Mouse (Mus musculus): ENCODE measurements around the gene Asap2. TPM values are rescaled to one million over a fixed set of nuclear protein-coding genes. Genes with fewer than 3 reads are reported as not detected.

The Asap2 gene
- total RNA-seq, 1 experiment from 2014 or later: 1.3 TPM

DNA sequence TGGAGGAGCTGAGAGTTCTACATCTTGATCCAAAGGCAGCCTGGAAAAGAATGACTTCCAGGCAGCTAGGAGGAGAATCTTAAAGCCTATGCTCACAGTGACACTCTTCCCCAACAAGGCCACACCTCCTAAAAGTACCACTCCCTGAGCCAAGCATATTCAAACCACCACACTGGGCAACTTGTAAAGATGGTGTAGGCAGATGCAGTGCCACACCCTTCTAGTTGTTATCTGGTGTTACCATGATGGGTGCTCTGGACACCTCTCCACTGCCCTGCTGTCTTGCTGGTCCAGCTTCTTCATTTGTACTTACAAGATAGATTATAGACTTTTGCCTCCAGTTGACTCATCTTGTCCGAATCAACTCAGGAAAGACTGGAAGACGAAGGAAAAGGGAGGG lies 201.3 kb downstream of the Asap2 start:
- no peak for ATAC-seq (replicated peaks; ENCODE audit: insufficient number of reproducible peaks, low FRiP score, low TSS enrichment, poor library complexity, severe bottlenecking)

DNA sequence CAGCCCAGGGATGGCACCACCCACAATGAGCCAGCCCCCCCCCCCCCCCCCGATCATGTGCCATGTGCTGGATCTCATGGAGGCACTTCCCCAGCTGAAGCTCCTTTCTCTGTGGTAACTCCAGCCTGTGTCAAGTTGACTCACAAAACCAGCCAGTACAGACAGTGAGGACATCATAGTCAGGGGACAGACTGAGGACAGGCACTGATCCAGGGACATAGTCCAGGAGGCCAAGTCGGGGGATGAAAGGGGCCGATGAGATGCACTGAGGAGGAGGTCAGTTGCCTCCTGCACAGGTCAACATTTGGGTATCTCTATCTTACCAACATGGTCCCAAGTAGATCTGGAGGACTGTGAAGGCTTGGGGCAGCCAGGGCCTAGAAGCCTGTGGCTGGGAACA lies 205.2 kb downstream of the Asap2 start:
- no peak for ATAC-seq (replicated peaks; ENCODE audit: insufficient number of reproducible peaks, low FRiP score, low TSS enrichment, poor library complexity, severe bottlenecking)

DNA sequence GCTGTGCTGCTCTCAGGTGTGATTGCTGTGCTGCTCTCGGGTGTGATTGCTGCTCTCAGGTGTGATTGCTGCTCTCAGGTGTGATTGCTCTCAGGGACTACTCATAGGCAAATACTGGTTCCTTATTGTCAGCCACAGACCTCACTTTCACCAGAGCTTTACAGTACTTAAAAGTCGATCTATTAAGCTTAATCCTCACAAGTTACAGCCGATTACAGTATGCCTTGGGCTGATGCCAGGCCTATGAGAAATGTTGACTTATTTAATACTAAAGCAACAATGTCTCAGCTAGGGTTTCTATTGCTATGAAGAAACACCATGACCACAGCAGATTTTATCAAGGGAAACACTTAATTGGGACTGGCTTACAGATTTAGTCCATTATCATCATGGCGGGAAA lies 206.2 kb downstream of the Asap2 start:
- no peak for ATAC-seq (replicated peaks; ENCODE audit: insufficient number of reproducible peaks, low FRiP score, low TSS enrichment, poor library complexity, severe bottlenecking)

DNA sequence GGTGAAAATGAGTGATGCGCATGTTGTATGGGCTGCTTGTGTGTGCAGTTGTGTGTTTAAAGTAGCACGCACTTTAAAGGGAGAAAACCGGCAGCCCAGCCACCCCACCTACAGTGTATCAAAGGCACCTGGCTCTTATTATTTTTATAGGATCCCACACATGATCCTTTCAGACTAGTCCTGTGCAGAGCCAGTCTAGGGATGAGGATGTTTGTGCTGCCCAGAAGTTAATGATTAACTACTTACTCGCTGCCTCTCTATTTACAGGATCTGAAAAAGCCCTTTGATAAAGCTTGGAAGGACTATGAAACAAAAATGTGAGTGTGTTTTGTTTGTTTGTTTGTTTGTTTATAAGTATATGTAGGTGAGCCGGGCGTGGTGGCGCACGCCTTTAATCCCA lies 210.4 kb downstream of the Asap2 start:
- no peak for ATAC-seq (replicated peaks; ENCODE audit: insufficient number of reproducible peaks, low FRiP score, low TSS enrichment, poor library complexity, severe bottlenecking)

- ATAC-seq (replicated peaks; ENCODE audit: insufficient number of reproducible peaks, low FRiP score, low TSS enrichment, poor library complexity, severe bottlenecking): no peak
These were observed 211.4 kb downstream of the Asap2 start for GRCm38 (mm10) chr12:21201485-21202269.

DNA sequence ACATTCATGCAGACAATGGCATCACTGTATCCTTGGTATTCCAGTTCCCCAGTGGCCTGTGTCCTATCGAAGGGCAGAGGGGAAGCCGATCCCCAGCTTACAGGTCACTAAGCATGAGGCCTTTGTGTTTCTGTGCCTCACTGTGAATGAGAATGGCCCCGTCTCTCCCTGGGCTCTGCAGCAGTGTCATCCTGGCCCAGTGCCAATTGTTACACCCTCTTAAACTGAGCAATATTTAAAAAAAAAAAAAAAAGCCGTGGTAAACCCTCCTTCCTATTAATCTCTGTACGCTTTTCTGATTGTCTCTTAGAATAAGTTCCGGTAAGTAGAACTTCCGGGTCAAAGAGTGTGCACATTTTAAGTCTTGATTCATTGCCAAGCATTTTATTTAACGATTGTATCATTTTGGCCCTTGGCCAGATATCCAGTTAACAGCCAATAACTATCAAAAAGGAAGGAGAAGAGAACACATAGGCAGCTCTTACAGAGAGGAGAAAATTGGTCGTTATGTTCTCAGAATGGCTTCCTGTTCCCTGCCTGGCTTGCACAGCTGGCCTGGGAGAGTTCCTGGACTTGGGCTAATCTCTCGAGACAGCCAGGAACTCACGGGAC lies 214.5 kb downstream of the Asap2 start:
- no peak for ATAC-seq (replicated peaks; ENCODE audit: insufficient number of reproducible peaks, low FRiP score, low TSS enrichment, poor library complexity, severe bottlenecking)

DNA sequence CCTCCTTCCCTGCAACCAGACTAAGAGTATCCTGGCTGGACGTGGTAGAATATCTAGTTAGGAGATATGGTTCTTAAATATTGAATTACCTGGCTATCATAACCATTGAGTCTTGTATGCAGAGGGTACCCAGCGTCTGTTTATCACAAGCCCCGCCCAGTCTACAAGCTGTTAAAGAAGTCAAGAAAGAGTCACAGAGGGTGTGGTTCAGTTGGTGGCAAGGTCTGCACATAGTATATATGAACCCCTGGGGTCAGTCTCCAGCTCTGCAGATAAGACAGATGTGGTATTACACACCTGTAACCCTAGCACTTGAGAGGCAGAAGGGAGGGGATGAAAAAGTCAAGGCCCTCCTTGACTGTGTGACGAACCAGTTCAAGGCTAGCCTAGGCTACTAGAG lies 215.5 kb downstream of the Asap2 start:
- ATAC-seq (replicated peaks; ENCODE audit: insufficient number of reproducible peaks, low FRiP score, low TSS enrichment, poor library complexity, severe bottlenecking): no peak

DNA sequence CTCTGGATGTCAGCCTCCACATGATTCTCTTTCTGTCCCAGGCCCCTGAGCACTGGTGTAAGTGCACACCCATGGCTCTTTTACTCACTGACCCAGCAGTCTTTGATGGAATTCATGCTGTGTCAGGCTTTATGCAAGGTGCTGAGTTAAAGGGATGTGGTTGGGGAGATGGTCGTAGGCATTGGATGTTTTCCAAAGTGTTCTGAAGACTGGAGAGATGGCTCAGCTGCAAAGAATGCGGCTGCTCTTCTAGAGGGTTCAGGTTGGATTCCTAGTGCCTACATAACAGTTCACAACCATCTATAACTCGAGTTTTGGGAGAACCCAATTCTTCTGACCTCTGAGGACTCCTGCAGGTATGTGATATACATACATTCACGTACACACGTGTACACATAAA lies 217.2 kb downstream of the Asap2 start:
- ATAC-seq (replicated peaks; ENCODE audit: insufficient number of reproducible peaks, low FRiP score, low TSS enrichment, poor library complexity, severe bottlenecking): no peak

- ATAC-seq (replicated peaks; ENCODE audit: insufficient number of reproducible peaks, low FRiP score, low TSS enrichment, poor library complexity, severe bottlenecking): no peak
These were observed 218.0 kb downstream of the Asap2 start for GRCm38 (mm10) chr12:21208172-21208795.

GRCm38 (mm10) chr12:21209273-21209672 lies 219.0 kb downstream of the Asap2 start:
- no peak for ATAC-seq (replicated peaks; ENCODE audit: insufficient number of reproducible peaks, low FRiP score, low TSS enrichment, poor library complexity, severe bottlenecking)

GRCm38 (mm10) chr12:21212876-21213275 lies 222.6 kb downstream of the Asap2 start:
- ATAC-seq (replicated peaks; ENCODE audit: insufficient number of reproducible peaks, low FRiP score, low TSS enrichment, poor library complexity, severe bottlenecking): no peak

GRCm38 (mm10) chr12:21214551-21215165 lies 224.4 kb downstream of the Asap2 start:
- ATAC-seq (replicated peaks; ENCODE audit: insufficient number of reproducible peaks, low FRiP score, low TSS enrichment, poor library complexity, severe bottlenecking): no peak

DNA sequence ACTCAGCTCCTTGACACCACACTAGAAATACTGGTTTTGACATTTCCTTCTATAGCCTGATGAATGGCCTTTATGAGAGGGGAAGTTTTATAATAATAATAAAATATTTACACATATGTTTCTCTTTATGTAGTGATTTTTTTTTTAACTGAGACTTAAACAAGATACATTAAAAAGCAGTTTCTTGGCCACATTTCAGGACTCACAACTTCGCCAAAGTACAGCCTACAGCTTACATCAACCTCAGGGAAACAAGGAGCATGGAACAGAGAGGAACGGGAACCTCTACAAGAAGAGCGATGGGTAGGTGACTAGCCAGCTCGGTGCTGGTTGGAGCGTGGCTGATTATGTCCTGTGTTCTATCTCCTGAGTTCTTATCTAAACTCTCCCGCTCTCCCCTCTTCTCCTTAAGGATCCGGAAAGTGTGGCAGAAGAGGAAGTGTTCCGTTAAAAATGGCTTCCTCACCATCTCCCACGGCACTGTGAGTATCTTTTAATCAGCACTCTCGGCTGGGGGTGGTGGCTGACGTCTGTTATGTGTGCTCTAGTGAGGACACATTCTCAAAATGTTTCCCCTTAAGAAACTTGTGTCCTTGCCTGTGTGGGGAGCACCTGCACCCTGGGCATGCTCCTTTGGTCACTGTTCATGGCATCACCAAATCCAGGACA lies 227.7 kb downstream of the Asap2 start:
- ATAC-seq (replicated peaks; ENCODE audit: insufficient number of reproducible peaks, low FRiP score, low TSS enrichment, poor library complexity, severe bottlenecking): no peak

DNA sequence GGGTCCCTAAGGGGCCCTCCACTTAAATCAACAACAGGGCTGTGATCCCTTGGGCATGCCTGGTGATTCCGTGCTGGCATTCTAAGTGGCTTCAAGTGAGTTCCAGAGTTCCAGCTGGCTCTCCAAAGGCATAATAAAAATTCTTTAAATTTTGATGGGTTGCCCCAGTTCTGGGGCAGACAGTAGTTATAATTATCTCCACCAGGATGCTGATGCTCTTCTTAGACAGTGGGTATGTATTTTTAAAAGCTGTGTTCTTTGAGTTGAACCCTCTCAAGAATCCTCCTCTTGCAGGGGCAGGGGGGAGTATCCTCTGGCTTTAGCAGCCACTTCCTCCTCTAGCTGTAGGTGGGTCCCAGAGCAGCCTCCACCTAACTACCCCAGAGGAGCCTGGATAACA lies 230.3 kb downstream of the Asap2 start:
- no peak for ATAC-seq (replicated peaks; ENCODE audit: insufficient number of reproducible peaks, low FRiP score, low TSS enrichment, poor library complexity, severe bottlenecking)

DNA sequence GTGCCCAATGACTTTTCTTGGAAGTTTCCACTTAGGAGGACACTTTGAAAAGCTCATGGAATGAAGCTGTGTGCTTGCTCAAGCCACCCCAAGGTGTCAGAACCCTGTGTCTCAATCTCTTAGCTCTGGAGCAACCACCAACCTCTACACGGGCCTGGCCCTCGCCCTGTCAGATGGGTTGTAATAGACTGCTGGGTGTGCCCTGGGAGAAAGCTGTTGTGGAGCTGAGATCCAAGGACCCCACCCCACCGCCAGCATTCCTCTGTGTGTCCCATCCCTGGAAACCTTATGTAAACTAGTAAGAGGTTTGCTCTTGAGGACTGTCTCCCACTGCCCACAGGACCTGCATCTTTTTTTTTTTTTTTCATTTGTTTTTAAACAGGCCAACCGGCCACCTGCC lies 233.7 kb downstream of the Asap2 start:
- no peak for ATAC-seq (replicated peaks; ENCODE audit: insufficient number of reproducible peaks, low FRiP score, low TSS enrichment, poor library complexity, severe bottlenecking)

GRCm38 (mm10) chr12:21225358-21225757 lies 235.1 kb downstream of the Asap2 start:
- ATAC-seq (replicated peaks; ENCODE audit: insufficient number of reproducible peaks, low FRiP score, low TSS enrichment, poor library complexity, severe bottlenecking): no peak

DNA sequence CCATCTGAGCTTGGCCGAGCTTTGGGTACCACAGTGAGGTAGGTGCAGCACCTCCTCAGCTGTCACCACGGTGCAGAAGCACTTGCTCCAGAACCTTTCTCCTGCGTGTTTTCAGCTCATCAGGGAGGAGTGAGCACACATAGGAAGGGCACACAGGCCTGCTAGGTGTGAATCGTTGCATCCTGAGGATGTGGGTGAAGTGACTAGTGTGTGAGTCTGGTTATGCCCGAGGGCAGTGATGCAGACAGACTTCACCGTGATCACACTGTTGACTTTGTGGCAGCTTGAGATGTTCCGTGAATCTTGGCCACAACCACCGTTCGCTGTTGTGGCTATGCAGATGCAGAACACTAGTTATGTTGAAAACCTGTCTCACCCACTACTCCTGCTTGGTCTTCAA lies 236.1 kb downstream of the Asap2 start:
- peak; percentile 91 for ATAC-seq (replicated peaks; ENCODE audit: insufficient number of reproducible peaks, low FRiP score, low TSS enrichment, poor library complexity, severe bottlenecking)

GRCm38 (mm10) chr12:21227076-21227980 lies 237.1 kb downstream of the Asap2 start:
- ATAC-seq (replicated peaks; ENCODE audit: insufficient number of reproducible peaks, low FRiP score, low TSS enrichment, poor library complexity, severe bottlenecking): 0 out of 2 replicates have a peak, but pooled peaks have one; percentile 23

All from monocyte, adult 5-6 weeks (primary cell).